Mouse (Mus musculus) intestine, embryonic 14.5 days (tissue): ENCODE measurements around the gene March6. TPM values are rescaled to one million over a fixed set of nuclear protein-coding genes. Genes with fewer than 3 reads are reported as not detected.

ENCODE experiments used
- ATAC-seq: fragments of 200-750 bp; cut with Nextera tagmentation; replicated peaks from 2 replicates; pipeline ENCODE4 v1.8.0; 2017; ENCODE audit warnings: low read depth, moderate number of reproducible peaks, moderate TSS enrichment, moderate library complexity; ENCODE audit not compliant: low FRiP score, low TSS enrichment
- DNase-seq: peaks from one replicate; pipeline ENCODE4 v3.0.0-alpha.2; 2018; ENCODE audit warnings: low spot score
- H3K27ac ChIP-seq: fragments of 300-500 bp; sonication (generic); 2 replicates; pipeline ENCODE4 v1.5.1; 2014; ENCODE audit warnings: low read depth, mild to moderate bottlenecking, control low read depth
- H3K27me3 ChIP-seq: fragments of 300-500 bp; sonication (generic); replicated peaks from 2 replicates; pipeline ENCODE4 v1.6.1; 2014; ENCODE audit warnings: low read length, control low read depth; ENCODE audit not compliant: control insufficient read depth, insufficient read depth
- H3K36me3 ChIP-seq: fragments of 300-500 bp; sonication (generic); 2 replicates; pipeline ENCODE4 v1.6.1; 2014; ENCODE audit warnings: low read length, control low read depth; ENCODE audit not compliant: control insufficient read depth, insufficient read depth
- H3K4me1 ChIP-seq: fragments of 300-500 bp; sonication (generic); replicated peaks from 2 replicates; pipeline ENCODE4 v1.6.1; 2014; ENCODE audit warnings: low read length, control low read depth, mixed read lengths; ENCODE audit not compliant: control insufficient read depth, insufficient read depth
- H3K4me2 ChIP-seq: fragments of 300-500 bp; sonication (generic); 2 replicates; pipeline ENCODE4 v1.6.1; 2014; ENCODE audit warnings: low read length
- H3K4me3 ChIP-seq: fragments of 300-500 bp; sonication (generic); 2 replicates; pipeline ENCODE4 v1.5.1; 2014; ENCODE audit warnings: low read depth, low read length, control low read depth, mixed read lengths
- H3K9ac ChIP-seq: fragments of 300-500 bp; sonication (generic); 2 replicates; pipeline ENCODE4 v1.6.1; 2014; ENCODE audit warnings: mild to moderate bottlenecking, low read length
- H3K9me3 ChIP-seq: fragments of 300-500 bp; sonication (generic); 2 replicates; pipeline ENCODE4 v1.6.1; 2016; ENCODE audit warnings: low read length, control low read depth; ENCODE audit not compliant: control insufficient read depth
- WGBS: fragments of 180-500 bp; shearing (Covaris S2); extraction: QIAGEN DNeasy Blood & Tissue Kit; methylation state at CpG from one replicate; pipeline ENCODE4 v1.1.7; 2014; 5-methylcytosine and 5-hydroxymethylcytosine counted together
- polyA plus RNA-seq: library from polyadenylated mRNA; unstranded; fragments of >200 nt; fragmentation: Nextera tagmentation; extraction: Ambion mirVana; gene quantifications from 2 replicates; pipeline ENCODE4 v1.2.1, GENCODE M21; 2014

The March6 gene
- polyA plus RNA-seq, 1 experiment from 2014 or later, result 36.2 TPM

GRCm38 (mm10) chr15:31567431-31567830 is 36.6 kb upstream of the March6 start:
- Histone ChIP-seq H3K9me3 (no peaks in the 10 kb centered on the region), H3K4me3 (no peak overlapping the region), H3K27ac (no peak overlapping the region), H3K9ac (no peak overlapping the region), H3K27me3 (no peaks in the 10 kb centered on the region), H3K4me1 (peaks cover 19% of the 10 kb centered on the region), H3K36me3 (no peaks in the 10 kb centered on the region), H3K4me2 (no peak overlapping the region)
- ATAC-seq (no peak), DNase-seq (no peak)
- WGBS, result 72% methylated on average over 7 of the region's 7 CpGs

DNA sequence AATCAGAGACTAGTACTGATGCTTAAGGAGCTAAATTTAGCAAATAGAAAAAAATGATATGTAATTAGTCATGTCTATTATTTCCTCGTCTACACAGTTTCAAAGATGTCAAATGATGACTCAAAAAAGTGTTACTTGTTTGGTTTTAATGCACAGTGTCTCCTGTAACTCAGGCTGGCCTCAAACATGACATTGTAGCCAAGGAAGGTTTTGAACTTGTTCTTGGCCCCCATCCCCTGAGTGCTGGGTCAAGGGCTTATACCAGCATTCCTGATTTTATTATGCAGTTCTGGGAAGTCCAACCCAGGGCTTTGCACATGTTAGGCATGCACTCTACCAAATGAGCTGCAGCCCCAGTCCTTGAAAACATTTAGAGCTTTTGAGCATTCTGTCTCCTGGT is 34.9 kb upstream of the March6 start:
- no peak overlapping the region for H3K4me2 ChIP-seq
- no peak overlapping the region for H3K27ac ChIP-seq
- H3K4me1 ChIP-seq, result peaks cover 19% of the 10 kb centered on the region
- ATAC-seq, result no peak
- WGBS, result 52% methylated on average over 1 of the region's 1 CpGs
- DNase-seq, result no peak
- H3K9ac ChIP-seq, result no peak overlapping the region
- H3K4me3 ChIP-seq, result no peak overlapping the region
- no peaks in the 10 kb centered on the region for H3K36me3 ChIP-seq
- no peaks in the 10 kb centered on the region for H3K27me3 ChIP-seq
- no peaks in the 10 kb centered on the region for H3K9me3 ChIP-seq

- no peaks in the 10 kb centered on the region for H3K9me3 ChIP-seq
- no peaks in the 10 kb centered on the region for H3K36me3 ChIP-seq
- WGBS, result 59% methylated on average over 5 of the region's 5 CpGs
- H3K4me1 ChIP-seq, result peaks cover 19% of the 10 kb centered on the region
- no peaks in the 10 kb centered on the region for H3K27me3 ChIP-seq
- no peak for DNase-seq
- no peak for ATAC-seq
- H3K9ac ChIP-seq, result no peak within 1 kb of the TSS
- H3K4me3 ChIP-seq, result no peak within 1 kb of the TSS
- no peak within 1 kb of the TSS for H3K27ac ChIP-seq
- no peak within 1 kb of the TSS for H3K4me2 ChIP-seq
These were observed 34.3 kb upstream of the March6 start, which contains the start of gene Cmbl for GRCm38 (mm10) chr15:31565184-31565583. Gene Cmbl, plus strand, starts transcription at chr15:31565389.

DNA sequence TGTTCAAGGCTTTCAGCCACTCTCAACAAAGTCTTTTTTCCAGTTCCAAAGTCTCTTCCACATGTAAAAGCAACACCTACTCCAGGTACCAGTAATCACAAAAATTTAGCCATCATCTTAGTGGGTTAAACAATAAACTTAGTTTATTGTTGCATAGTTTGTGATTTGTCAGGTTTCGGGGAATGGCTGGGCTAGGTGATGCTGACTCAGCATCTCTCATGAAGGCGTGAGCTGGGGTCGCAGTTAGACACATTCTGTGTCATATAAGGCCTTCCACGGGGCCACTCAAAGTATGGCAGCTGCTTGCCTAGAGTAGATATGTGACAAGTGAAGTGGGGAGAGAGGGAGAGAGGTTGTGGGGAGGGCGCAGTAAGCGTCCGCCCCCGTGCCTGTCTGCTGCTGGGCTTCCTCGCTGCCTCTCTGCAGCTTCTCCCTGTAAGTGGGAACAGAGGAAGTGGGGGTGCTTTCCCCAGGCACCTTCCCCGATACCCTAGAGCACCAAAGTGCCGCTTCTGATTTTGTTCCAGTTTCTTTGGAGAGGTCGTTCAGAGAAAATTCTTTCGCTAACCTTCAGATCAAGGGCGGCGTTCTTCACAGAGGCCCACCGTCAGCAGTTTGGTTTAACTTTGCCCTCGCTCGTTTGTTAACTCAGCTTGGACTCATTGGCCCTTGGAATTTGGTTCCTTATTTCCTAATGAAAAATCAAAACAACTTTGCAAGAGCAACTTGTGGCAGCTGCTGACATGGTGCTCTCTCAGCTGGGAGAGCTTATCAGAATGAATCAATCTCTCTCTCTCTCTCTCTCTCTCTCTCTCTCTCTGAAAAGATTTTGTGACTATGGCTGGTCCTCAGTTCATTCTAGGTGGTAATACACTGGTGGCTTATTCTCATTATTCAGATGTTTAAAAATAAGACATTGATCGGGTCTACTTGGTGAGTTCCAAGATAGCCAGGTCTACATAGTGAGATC is 33.0 kb upstream of the March6 start:
- Histone ChIP-seq H3K9me3 (no peaks in the 10 kb centered on the region), H3K27ac (no peak overlapping the region), H3K36me3 (no peaks in the 10 kb centered on the region), H3K4me1 (peaks cover 10% of the 10 kb centered on the region), H3K9ac (no peak overlapping the region), H3K27me3 (no peaks in the 10 kb centered on the region), H3K4me2 (no peak overlapping the region), H3K4me3 (no peak overlapping the region)
- 56% methylated on average over 19 of the region's 19 CpGs for WGBS
- no peak for ATAC-seq
- no peak for DNase-seq

- Histone ChIP-seq H3K27me3 (no peaks in the 10 kb centered on the region), H3K9me3 (no peaks in the 10 kb centered on the region), H3K4me3 (no peak overlapping the region), H3K4me1 (peaks cover under 1% of the 10 kb centered on the region; the same call in 1 of the 2 replicates), H3K4me2 (no peak overlapping the region), H3K27ac (no peak overlapping the region), H3K9ac (no peak overlapping the region), H3K36me3 (no peaks in the 10 kb centered on the region)
- no peak for ATAC-seq
- DNase-seq, result no peak
- 64% methylated on average over 8 of the region's 8 CpGs for WGBS
These were observed 32.0 kb upstream of the March6 start for GRCm38 (mm10) chr15:31562847-31563246.

DNA sequence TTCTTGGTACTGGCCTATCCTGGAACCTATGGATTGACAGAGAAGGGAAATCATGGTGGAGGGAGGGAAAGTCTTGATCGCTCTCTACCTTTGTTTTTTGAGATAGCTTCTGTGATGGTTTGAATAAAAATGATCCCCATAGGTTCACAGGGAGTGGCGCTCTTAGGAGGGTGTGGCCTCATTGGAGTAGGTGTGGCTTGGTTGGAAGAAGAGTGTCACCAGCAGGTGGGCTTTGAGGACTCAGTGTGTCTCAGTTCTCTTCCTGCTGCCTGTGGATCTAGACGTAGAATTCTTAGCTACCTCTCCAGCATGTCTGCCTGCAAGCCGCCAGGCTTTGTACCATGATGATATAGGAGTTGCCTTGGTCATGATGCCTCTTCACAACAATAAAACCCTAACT is 31.1 kb upstream of the March6 start:
- Histone ChIP-seq H3K9me3 (no peaks in the 10 kb centered on the region), H3K4me3 (no peak overlapping the region), H3K27ac (no peak overlapping the region), H3K4me1 (no peaks in the 10 kb centered on the region), H3K9ac (no peak overlapping the region), H3K4me2 (no peak overlapping the region), H3K27me3 (no peaks in the 10 kb centered on the region), H3K36me3 (no peaks in the 10 kb centered on the region)
- DNase-seq (no peak), ATAC-seq (no peak)
- WGBS, result 94% methylated on average over 4 of the region's 4 CpGs

GRCm38 (mm10) chr15:31561390-31561789 is 30.5 kb upstream of the March6 start:
- WGBS, result 83% methylated on average over 6 of the region's 6 CpGs
- H3K4me2 ChIP-seq, result no peak overlapping the region
- no peaks in the 10 kb centered on the region for H3K36me3 ChIP-seq

GRCm38 (mm10) chr15:31554855-31555254 is 24.0 kb upstream of the March6 start:
- H3K27me3 ChIP-seq, result no peaks in the 10 kb centered on the region
- H3K27ac ChIP-seq, result no peak overlapping the region
- no peak overlapping the region for H3K9ac ChIP-seq
- no peaks in the 10 kb centered on the region for H3K9me3 ChIP-seq
- H3K4me2 ChIP-seq, result no peak overlapping the region
- no peaks in the 10 kb centered on the region for H3K36me3 ChIP-seq
- 76% methylated on average over 2 of the region's 2 CpGs for WGBS
- DNase-seq, result no peak
- no peak for ATAC-seq
- no peaks in the 10 kb centered on the region for H3K4me1 ChIP-seq
- H3K4me3 ChIP-seq, result no peak overlapping the region

More at GRCm38 (mm10) chr15:31561390-31561789, 30.5 kb upstream of the March6 start:
- H3K27ac ChIP-seq, result no peak overlapping the region
- no peaks in the 10 kb centered on the region for H3K9me3 ChIP-seq
- H3K4me1 ChIP-seq, result no peaks in the 10 kb centered on the region
- H3K9ac ChIP-seq, result no peak overlapping the region
- H3K27me3 ChIP-seq, result no peaks in the 10 kb centered on the region
- ATAC-seq (no peak), DNase-seq (no peak)
- no peak overlapping the region for H3K4me3 ChIP-seq

GRCm38 (mm10) chr15:31550381-31550780 is 19.5 kb upstream of the March6 start:
- Histone ChIP-seq H3K36me3 (no peaks in the 10 kb centered on the region), H3K27me3 (no peaks in the 10 kb centered on the region), H3K4me1 (no peaks in the 10 kb centered on the region), H3K27ac (no peak overlapping the region), H3K9me3 (no peaks in the 10 kb centered on the region), H3K4me2 (no peak overlapping the region), H3K4me3 (no peak overlapping the region), H3K9ac (no peak overlapping the region)
- ATAC-seq, result no peak
- WGBS, result 84% methylated on average over 4 of the region's 4 CpGs
- DNase-seq, result no peak
